Mouse (Mus musculus): ENCODE measurements at regions not wholly inside any gene's neighbourhood (a gene's known extent, or its start where the extent isn't known, plus 50 kb on each side); places are given as distances from the start of the nearest gene placed in this dataset.

DNA sequence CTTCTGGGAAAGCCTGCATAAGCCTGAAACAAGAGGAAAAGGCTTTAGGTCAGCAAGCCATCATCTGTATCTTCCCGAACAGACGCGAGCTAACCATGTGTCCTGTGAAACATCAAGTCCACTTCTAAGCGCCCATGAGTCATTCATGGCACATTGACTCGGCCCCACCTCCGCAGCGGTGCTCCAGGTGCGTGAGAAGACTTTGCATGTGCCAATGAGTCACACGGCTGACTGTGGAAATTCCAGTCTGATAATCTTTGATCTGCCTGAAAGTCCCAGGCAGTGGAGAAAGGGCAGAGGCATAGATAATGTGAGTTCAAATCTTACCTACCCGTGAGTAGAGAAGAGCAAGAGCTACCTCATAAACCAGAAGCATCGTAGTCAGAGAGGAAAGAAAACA lies 137.8 kb downstream of the Pfkfb3 start:
- ATAC-seq: no peak
- WGBS: 94% methylated on average over 11 of the region's 11 CpGs

DNA sequence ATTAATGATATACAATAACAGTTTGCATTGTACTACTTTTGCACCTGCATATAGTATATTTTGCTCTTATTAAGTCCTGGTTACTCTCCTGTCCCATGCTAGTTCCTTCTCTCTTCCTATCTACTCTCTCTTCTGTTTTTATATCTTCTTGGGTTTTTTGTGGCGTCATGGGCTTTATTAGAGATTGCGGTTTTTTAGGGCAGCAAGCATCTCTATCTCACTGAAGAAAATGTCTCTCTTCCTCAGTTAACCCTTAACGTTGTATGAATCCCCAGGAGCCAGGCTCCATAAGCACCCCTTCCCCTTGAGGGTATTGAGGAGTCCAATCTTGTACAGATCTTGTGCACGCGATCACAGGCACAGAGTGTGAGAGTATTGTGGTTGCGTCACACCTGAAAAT lies 141.4 kb downstream of the Pfkfb3 start:
- Histone ChIP-seq H3K9ac (replicated peaks; ENCODE audit: low read depth, low read length) (no peak overlapping the region), H3K4me2 (ENCODE audit: low read length) (no peak overlapping the region), H3K4me3 (replicated peaks; ENCODE audit: low read length) (no peak overlapping the region), H3K27me3 (replicated peaks; ENCODE audit: control insufficient read depth, insufficient read depth, low read length) (no peaks in the 10 kb centered on the region), H3K27ac (ENCODE audit: low read length) (no peak overlapping the region), H3K36me3 (ENCODE audit: control insufficient read depth, insufficient read depth) (no peaks in the 10 kb centered on the region), H3K4me1 (replicated peaks; ENCODE audit: control insufficient read depth, insufficient read depth, low read length) (no peaks in the 10 kb centered on the region), H3K9me3 (ENCODE audit: control insufficient read depth, low read length) (0 out of 2 replicates have a peak, but pooled peaks cover 3% of the 10 kb centered on the region)
- ATAC-seq: no peak
- 96% methylated on average over 6 of the region's 6 CpGs for whole genome bisulfite sequencing

More for the DNA sequence above, 137.8 kb downstream of the Pfkfb3 start:
- Histone ChIP-seq H3K36me3 (ENCODE audit: control insufficient read depth, insufficient read depth) (no peaks in the 10 kb centered on the region), H3K9me3 (ENCODE audit: control insufficient read depth, low read length) (0 out of 2 replicates have a peak, but pooled peaks cover 3% of the 10 kb centered on the region), H3K4me2 (ENCODE audit: low read length) (no peak overlapping the region), H3K9ac (replicated peaks; ENCODE audit: low read depth, low read length) (no peak overlapping the region), H3K4me3 (replicated peaks; ENCODE audit: low read length) (no peak overlapping the region), H3K27me3 (replicated peaks; ENCODE audit: control insufficient read depth, insufficient read depth, low read length) (no peaks in the 10 kb centered on the region), H3K4me1 (replicated peaks; ENCODE audit: control insufficient read depth, insufficient read depth, low read length) (no peaks in the 10 kb centered on the region), H3K27ac (ENCODE audit: low read length) (no peak overlapping the region)

DNA sequence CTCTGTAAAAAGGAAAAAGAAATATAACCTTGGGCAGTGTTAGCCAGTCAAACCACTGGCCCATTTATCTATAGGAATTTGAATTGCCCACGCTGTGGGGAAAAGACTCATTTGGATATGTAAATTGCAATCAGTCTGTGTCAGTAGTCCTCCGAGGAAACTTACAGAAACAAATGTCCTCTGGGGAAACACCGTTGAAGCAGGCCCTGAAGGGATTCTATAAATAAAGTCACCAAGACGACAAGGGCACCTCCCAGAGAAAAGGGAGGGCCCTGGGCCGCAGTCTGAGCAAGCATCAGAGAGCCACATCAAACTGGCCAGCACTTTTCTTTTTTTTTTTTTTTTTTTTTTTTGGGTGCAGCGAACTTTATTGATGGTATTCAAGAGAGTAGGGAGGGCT lies 145.4 kb downstream of the Pfkfb3 start:
- Histone ChIP-seq H3K9me3 (ENCODE audit: control insufficient read depth, low read length) (0 out of 2 replicates have a peak, but pooled peaks cover 3% of the 10 kb centered on the region), H3K4me3 (replicated peaks; ENCODE audit: low read length) (no peak overlapping the region), H3K27ac (ENCODE audit: low read length) (no peak overlapping the region), H3K36me3 (ENCODE audit: control insufficient read depth, insufficient read depth) (no peaks in the 10 kb centered on the region), H3K4me1 (replicated peaks; ENCODE audit: control insufficient read depth, insufficient read depth, low read length) (no peaks in the 10 kb centered on the region), H3K4me2 (ENCODE audit: low read length) (no peak overlapping the region), H3K27me3 (replicated peaks; ENCODE audit: control insufficient read depth, insufficient read depth, low read length) (no peaks in the 10 kb centered on the region), H3K9ac (replicated peaks; ENCODE audit: low read depth, low read length) (no peak overlapping the region)
- 88% methylated on average over 5 of the region's 6 CpGs for WGBS
- ATAC-seq: no peak

DNA sequence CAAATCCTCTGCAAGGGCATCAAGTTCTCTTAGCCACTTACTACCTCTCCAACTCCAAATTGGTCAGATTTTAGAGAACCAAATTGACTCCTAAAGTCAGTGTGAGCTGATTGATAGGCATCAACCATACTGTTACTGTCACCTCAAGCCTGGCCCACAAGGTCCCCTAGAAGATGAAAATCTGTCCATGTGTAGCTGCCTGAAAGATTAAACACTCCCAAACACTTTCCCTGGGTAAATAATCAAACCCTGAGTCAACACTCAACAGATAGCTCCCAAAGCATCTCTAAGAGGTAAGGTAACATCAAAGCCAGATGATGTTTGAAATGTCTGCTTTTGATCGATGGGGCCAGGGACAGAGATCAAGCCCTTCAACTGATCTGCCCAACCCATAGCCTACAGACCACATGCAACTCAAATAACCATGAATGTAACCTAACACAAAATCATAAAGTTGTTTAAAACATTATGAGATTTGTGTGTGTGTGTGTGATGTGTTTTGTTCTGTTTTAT lies 147.7 kb downstream of the Pfkfb3 start:
- no peak overlapping the region for H3K4me3 ChIP-seq (replicated peaks; ENCODE audit: low read length)
- no peaks in the 10 kb centered on the region for H3K9me3 ChIP-seq (ENCODE audit: control insufficient read depth, low read length)
- H3K27ac ChIP-seq (ENCODE audit: low read length): no peak overlapping the region
- H3K4me2 ChIP-seq (ENCODE audit: low read length): no peak overlapping the region
- no peaks in the 10 kb centered on the region for H3K4me1 ChIP-seq (replicated peaks; ENCODE audit: control insufficient read depth, insufficient read depth, low read length)
- no peaks in the 10 kb centered on the region for H3K36me3 ChIP-seq (ENCODE audit: control insufficient read depth, insufficient read depth)
- no peak overlapping the region for H3K9ac ChIP-seq (replicated peaks; ENCODE audit: low read depth, low read length)
- no peak for ATAC-seq
- H3K27me3 ChIP-seq (replicated peaks; ENCODE audit: control insufficient read depth, insufficient read depth, low read length): no peaks in the 10 kb centered on the region
- 97% methylated on average over 1 of the region's 1 CpGs for WGBS

DNA sequence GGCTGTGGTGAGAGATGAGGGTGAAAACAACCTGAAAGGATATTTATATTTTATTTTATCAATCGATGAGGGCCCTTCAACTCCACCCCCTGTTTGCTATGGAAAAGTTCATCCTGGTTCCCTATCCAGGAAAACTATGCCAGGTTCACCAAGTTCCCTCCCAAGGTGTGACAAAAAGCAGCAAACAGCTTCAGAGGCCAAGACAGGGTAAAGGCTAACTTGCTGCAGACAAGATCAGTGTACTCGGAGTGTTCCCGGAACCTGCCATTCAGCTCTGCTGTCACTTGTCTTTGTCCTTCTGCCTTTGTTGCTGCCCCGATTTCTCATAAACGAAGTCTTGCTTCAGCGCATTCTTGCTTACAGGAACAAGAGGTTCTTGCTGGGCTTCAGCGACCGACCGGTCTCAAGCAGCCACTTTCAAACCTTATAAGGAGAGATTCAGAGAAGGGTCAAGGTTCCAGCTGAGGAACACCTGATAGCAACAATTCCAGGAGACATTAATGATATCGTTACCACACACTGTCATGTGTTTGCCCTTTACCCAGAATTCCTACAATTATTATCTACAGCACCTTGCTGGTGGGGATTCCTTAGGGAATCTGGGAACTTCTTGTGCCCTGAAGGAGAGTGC lies 151.5 kb downstream of the Pfkfb3 start:
- H3K4me1 ChIP-seq (replicated peaks; ENCODE audit: control insufficient read depth, insufficient read depth, low read length): no peaks in the 10 kb centered on the region
- H3K4me2 ChIP-seq (ENCODE audit: low read length): no peak overlapping the region
- no peaks in the 10 kb centered on the region for H3K9me3 ChIP-seq (ENCODE audit: control insufficient read depth, low read length)
- H3K9ac ChIP-seq (replicated peaks; ENCODE audit: low read depth, low read length): no peak overlapping the region
- 39% methylated on average over 10 of the region's 10 CpGs for WGBS
- no peak overlapping the region for H3K27ac ChIP-seq (ENCODE audit: low read length)
- no peaks in the 10 kb centered on the region for H3K27me3 ChIP-seq (replicated peaks; ENCODE audit: control insufficient read depth, insufficient read depth, low read length)
- ATAC-seq: no peak
- no peak overlapping the region for H3K4me3 ChIP-seq (replicated peaks; ENCODE audit: low read length)
- no peaks in the 10 kb centered on the region for H3K36me3 ChIP-seq (ENCODE audit: control insufficient read depth, insufficient read depth)

DNA sequence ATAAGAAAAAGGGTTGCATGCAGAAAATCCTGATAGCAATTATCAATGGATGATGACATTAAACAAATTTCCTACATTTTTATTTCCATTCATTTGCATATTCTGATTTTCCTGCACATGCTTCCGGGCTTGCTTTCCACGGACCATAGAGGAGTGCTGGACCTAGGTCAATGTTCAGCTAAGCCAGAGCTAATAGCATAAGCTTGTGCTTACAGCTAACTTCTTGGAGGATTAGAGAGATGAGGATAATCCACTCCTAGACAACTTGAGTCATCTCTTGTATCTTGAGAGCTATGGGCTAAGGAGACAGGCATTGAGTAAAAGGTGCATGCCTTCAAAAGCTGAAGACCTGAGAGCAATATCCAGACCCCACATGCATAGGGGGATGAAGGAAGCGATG lies 154.5 kb downstream of the Pfkfb3 start:
- H3K27ac ChIP-seq (ENCODE audit: low read length): no peak overlapping the region
- H3K9me3 ChIP-seq (ENCODE audit: control insufficient read depth, low read length): no peaks in the 10 kb centered on the region
- ATAC-seq: no peak
- H3K36me3 ChIP-seq (ENCODE audit: control insufficient read depth, insufficient read depth): no peaks in the 10 kb centered on the region
- no peak overlapping the region for H3K9ac ChIP-seq (replicated peaks; ENCODE audit: low read depth, low read length)
- no peaks in the 10 kb centered on the region for H3K4me1 ChIP-seq (replicated peaks; ENCODE audit: control insufficient read depth, insufficient read depth, low read length)
- 86% methylated on average over 3 of the region's 3 CpGs for WGBS
- H3K4me2 ChIP-seq (ENCODE audit: low read length): no peak overlapping the region
- H3K4me3 ChIP-seq (replicated peaks; ENCODE audit: low read length): no peak overlapping the region
- H3K27me3 ChIP-seq (replicated peaks; ENCODE audit: control insufficient read depth, insufficient read depth, low read length): no peaks in the 10 kb centered on the region

DNA sequence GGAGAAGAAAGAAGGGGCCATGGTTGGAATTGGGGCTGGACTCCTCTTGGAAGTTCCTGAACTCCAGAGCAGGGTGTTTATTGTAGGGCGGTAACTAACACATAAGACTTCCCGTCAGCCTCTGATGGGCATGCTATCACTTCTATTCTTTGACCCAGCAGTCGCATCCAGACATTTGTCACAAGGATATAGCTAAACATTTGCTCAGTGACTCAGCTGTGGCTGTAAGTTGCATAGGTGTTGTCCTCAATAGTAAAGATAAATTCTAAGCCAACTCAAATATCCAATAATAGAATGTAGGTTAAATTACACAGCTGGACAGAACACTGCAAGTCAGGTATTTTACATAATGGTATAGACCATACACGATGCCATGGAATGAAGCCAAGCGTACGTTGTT lies 154.9 kb downstream of the Pfkfb3 start:
- no peak for ATAC-seq
- 92% methylated on average over 6 of the region's 6 CpGs for WGBS
- Histone ChIP-seq H3K36me3 (ENCODE audit: control insufficient read depth, insufficient read depth) (no peaks in the 10 kb centered on the region), H3K4me3 (replicated peaks; ENCODE audit: low read length) (no peak overlapping the region), H3K9ac (replicated peaks; ENCODE audit: low read depth, low read length) (no peak overlapping the region), H3K4me1 (replicated peaks; ENCODE audit: control insufficient read depth, insufficient read depth, low read length) (no peaks in the 10 kb centered on the region), H3K27me3 (replicated peaks; ENCODE audit: control insufficient read depth, insufficient read depth, low read length) (no peaks in the 10 kb centered on the region), H3K9me3 (ENCODE audit: control insufficient read depth, low read length) (no peaks in the 10 kb centered on the region), H3K4me2 (ENCODE audit: low read length) (no peak overlapping the region), H3K27ac (ENCODE audit: low read length) (no peak overlapping the region)

DNA sequence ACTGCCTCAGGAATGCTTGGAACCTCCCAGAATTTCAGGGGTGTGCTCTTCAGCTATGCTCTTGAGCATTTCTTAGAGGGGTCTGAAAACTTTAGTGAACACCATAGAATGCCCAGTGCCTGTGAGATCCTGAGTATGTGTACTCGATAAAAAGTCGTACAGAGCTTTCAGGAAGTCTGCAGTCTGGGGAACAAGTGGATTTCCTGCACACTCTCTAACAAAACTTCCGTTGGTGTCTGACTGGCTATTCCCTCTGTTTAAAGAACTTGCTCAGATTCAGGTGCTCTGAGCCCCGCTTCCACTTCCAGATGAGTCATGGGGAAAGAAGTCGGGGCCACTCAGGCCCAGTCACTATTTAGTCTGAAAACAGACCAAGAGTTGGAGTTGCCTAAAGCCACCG lies 155.5 kb downstream of the Pfkfb3 start:
- Histone ChIP-seq H3K27ac (ENCODE audit: low read length) (no peak overlapping the region), H3K9ac (replicated peaks; ENCODE audit: low read depth, low read length) (no peak overlapping the region), H3K36me3 (ENCODE audit: control insufficient read depth, insufficient read depth) (no peaks in the 10 kb centered on the region), H3K27me3 (replicated peaks; ENCODE audit: control insufficient read depth, insufficient read depth, low read length) (no peaks in the 10 kb centered on the region), H3K9me3 (ENCODE audit: control insufficient read depth, low read length) (no peaks in the 10 kb centered on the region), H3K4me1 (replicated peaks; ENCODE audit: control insufficient read depth, insufficient read depth, low read length) (no peaks in the 10 kb centered on the region), H3K4me3 (replicated peaks; ENCODE audit: low read length) (no peak overlapping the region), H3K4me2 (ENCODE audit: low read length) (no peak overlapping the region)
- no peak for ATAC-seq
- 89% methylated on average over 6 of the region's 6 CpGs for WGBS

DNA sequence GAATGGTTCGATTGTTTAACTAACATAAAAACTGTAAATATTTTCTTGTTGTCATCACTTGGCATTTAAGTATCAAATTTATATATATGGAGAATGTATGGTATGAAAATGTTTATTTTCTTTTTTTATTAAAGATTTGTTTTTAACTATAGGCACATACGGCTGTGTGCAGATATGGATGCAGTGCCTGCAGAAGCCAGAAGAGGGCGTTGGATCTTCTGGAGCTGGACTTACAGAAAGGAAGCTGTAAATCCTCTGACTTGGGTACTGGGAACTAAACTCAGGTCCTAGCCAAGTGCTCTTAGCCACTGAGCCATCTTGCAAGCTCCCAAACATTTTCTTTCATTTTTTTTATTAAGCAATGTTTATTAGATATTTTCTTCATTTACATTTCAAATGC lies 157.0 kb downstream of the Pfkfb3 start:
- H3K9me3 ChIP-seq (ENCODE audit: control insufficient read depth, low read length): no peaks in the 10 kb centered on the region
- H3K36me3 ChIP-seq (ENCODE audit: control insufficient read depth, insufficient read depth): no peaks in the 10 kb centered on the region
- H3K27me3 ChIP-seq (replicated peaks; ENCODE audit: control insufficient read depth, insufficient read depth, low read length): no peaks in the 10 kb centered on the region
- 90% methylated on average over 3 of the region's 3 CpGs for WGBS
- no peak overlapping the region for H3K4me2 ChIP-seq (ENCODE audit: low read length)
- no peak for ATAC-seq
- peaks cover 2% of the 10 kb centered on the region; the same call in 1 of the 2 replicates for H3K4me1 ChIP-seq (replicated peaks; ENCODE audit: control insufficient read depth, insufficient read depth, low read length)
- no peak overlapping the region for H3K27ac ChIP-seq (ENCODE audit: low read length)
- no peak overlapping the region for H3K4me3 ChIP-seq (replicated peaks; ENCODE audit: low read length)
- H3K9ac ChIP-seq (replicated peaks; ENCODE audit: low read depth, low read length): no peak overlapping the region

Measured in forebrain, embryonic 16.5 days (tissue).